Mouse (Mus musculus): ENCODE data around the gene Pcmtd2. TPM values are rescaled to one million over a fixed set of nuclear protein-coding genes. Genes with fewer than 3 reads are reported as not detected.
"Not testable (repeated sequence)": the region's sequence is repeated elsewhere in the genome, so short reads cannot be mapped to it uniquely, and the experiment has no call there.

Pcmtd2 gene
- total RNA-seq (2021): 10 to 100 TPM; 42.6 to 50.7 TPM
- long read RNA-seq, experiment 1, transcript Pcmtd2-201 (7 exons, 3,569 nt): major isoform, 33 of 45 reads
- long read RNA-seq, experiment 1, partial matches to known transcripts: 4 of 45 reads
- long read RNA-seq, experiment 1, other reads (novel, unspliced or antisense): 6 of 45 reads
- long read RNA-seq, experiment 2, transcript Pcmtd2-201 (7 exons, 3,569 nt): major isoform, 123 of 166 reads
- long read RNA-seq, experiment 2, partial matches to known transcripts: 27 of 166 reads
- long read RNA-seq, experiment 2, other reads (novel, unspliced or antisense): 13 of 166 reads

DNA sequence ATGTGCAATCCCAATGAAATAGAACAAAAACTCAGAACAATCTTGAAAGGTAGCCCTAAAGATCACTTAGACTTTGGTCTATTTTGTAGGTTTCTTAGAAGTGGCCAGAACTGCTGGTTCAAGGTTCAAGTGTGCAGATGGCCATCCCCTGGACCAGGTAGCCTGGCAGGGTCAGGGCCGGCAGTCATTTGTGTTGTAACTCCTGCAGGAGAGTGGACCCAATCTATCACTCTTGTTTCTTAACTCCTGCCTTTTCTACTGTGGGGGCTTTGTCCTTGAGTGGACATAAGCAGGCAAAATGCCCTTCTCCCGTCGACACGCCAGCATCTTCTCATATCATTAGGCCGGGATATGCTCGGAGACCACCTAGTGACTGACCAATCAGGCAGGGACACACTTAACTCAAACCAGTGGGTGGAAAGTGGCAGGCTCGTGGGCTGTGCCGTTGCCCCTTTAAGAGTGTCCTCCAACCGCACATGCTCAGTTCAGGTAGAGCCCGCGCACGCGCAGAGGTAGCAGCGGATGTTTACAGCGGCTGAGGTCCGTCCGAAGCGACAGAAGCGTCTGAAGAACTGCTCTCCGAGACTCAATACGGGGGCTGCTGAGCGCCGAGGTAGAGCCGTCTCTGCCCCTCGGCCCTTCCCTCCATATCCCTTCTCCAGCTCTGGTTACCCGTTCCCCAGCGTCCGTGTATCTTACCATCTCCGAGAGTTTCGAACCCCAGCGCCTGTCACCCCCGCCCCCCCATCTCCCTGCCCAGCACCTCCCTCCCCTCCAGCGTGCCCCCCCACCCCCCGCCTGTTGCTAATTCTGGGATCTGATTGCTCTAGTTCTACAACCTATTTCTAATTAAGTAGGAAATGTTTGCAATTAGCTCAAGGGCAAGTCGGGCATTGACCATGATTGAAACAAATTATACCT lies at the start of gene Pcmtd2:
Gene Pcmtd2 (plus strand): TSS at position 483 of the 921 bp plus-strand sequence.
- peak; percentile 88 to 91 for DNase-seq (ENCODE audit: low spot score in 2 of 2)

GRCm38 (mm10) chr2:181789396-181789795 lies 48.3 kb upstream of the Pcmtd2 start:
- DNase-seq (ENCODE audit: low spot score in 2 of 2): no peak

- not testable (repeated sequence) for DNase-seq (ENCODE audit: low spot score in 2 of 2)
Observed at GRCm38 (mm10) chr2:181793186-181793585, 44.5 kb upstream of the Pcmtd2 start.

DNA sequence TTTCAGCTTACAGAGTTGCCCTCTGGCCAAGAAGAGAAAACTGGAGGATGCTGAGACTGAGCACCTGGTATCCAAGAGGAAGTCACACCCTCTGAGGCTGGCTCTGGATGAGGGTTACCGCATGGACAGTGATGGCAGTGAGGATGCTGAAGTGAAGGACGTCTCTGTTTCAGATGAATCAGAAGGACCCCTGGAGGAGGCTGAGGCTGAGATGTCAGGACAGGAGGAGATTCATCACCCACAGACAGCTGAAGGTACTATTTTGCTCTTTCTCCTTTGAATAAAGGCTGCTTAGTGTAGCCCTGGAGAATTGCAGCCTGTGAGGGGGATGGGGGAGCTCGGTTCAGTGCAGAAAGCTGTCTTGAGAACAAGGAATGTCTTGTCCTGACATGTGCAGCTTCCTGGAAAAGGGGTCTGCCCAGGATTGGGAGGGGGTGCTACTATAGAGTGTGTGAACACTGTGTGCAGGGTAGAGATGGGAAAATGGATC lies 42.0 kb upstream of the Pcmtd2 start:
- no peak for DNase-seq (ENCODE audit: low spot score in 2 of 2)

DNA sequence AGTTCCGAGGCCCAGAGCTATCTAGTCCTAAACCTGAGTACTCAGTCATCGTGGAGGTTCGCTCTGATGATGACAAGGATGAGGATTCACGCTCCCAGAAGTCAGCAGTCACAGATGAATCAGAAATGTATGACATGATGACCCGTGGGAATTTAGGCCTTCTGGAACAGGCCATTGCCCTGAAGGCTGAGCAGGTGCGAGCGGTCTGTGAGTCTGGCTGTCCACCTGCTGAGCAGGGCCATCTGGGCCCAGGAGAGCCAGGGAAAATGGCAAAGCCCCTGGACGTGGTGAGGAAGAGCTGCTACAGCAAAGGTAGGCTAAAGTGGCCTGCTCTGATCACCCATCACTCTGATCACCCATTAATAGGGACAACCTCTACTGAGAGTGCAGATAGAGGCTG lies 40.0 kb upstream of the Pcmtd2 start:
- no peak for DNase-seq (ENCODE audit: low spot score in 2 of 2)

- no peak for DNase-seq (ENCODE audit: low spot score in 2 of 2)
Observed at GRCm38 (mm10) chr2:181829032-181829650, 8.5 kb upstream of the Pcmtd2 start.

DNA sequence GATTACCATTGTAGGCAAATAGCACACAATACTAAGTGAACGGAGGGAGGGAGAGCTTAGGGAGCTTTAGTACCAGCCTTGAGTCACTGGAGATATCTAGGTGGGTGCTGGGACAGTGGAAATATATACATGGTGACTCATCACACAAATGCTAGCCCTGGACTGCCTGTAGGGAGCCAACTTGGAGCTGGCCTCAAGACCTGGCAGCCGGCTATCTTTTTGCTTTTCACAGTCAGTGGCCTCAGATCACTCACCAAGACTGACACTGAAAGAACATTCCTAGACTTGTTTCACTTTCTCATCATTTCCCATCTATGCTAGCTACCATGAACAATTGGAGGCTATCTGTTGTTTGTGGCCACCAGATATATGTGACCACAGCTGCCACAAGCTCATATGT lies 4.9 kb upstream of the Pcmtd2 start:
- DNase-seq (ENCODE audit: low spot score in 2 of 2): no peak

DNA sequence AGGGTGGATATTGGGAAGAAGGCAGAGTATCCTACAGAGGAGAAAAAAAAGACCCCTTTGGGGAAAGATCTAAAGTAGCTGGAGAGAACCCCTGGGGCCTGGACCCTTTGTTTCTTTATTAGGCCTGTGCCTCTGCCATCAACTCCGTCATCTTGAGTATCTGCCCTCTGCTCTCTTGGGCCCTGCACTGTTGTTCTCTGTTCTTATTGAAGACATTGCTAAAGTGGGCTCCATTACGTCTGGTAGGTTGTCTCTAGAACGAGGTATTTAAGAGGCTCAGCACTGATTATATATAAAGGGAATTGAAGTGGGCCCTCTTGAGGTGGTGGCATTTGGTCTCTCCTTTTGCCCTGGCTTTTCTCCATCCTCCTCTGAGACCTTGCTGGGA lies 633 bp downstream of the Pcmtd2 start:
- no peak for DNase-seq (ENCODE audit: low spot score in 2 of 2)

GRCm38 (mm10) chr2:181845709-181846394 lies 8.2 kb downstream of the Pcmtd2 start:
- DNase-seq (ENCODE audit: low spot score in 2 of 2): no peak

GRCm38 (mm10) chr2:181863791-181864535 lies 26.3 kb downstream of the Pcmtd2 start, which contains the start of gene Polr3k:
Gene Polr3k, plus strand, starts transcription at chr2:181864337.
- peak; percentile 82 to 87 for DNase-seq (ENCODE audit: low spot score in 2 of 2)

GRCm38 (mm10) chr2:181864536-181864860 lies 26.8 kb downstream of the Pcmtd2 start:
- no peak for DNase-seq (ENCODE audit: low spot score in 2 of 2)

- DNase-seq (ENCODE audit: low spot score in 2 of 2): peak; percentile 67 to 69
Observed at GRCm38 (mm10) chr2:181866931-181867330, 29.3 kb downstream of the Pcmtd2 start.

DNA sequence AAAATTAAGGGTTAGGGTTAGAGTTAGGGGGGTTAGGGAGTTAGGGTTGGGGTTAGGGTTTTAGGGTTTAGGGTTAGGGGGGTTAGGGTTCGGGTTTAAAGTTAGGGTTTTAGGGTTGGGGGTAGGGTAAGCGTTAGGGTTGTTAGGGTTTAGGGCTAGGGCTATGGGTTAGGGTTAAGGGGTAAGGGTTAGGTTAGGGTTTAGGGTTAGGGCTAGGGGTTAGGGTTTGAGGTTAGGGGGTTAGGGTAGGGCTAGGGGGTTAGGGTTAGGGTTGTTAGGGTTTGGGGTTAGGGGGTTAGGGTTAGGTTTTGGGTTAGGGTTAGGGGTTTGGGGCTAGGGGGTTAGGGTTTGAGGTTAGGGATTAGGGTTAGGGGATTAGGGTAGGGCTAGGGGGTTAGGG lies 33.4 kb downstream of the Pcmtd2 start:
- no peak for DNase-seq (ENCODE audit: low spot score in 2 of 2)

DNA sequence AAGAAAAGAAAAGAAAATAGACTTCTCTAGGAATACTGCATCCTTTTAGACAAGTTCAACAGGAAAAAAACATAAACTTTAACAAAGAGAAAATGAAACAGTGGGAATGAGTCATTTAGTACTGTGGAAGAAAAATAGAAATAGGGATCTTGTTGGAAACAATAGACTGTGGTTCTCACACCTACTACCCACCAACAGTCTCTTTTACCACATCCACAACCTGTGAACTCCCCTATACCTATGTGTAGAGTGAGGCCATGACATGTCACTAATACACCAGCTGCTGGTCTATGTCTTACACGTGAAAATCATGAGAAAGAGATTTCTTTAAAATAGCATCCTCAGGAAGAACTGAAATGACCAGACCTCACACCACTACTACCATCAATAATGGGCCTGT lies 41.2 kb downstream of the Pcmtd2 start:
- DNase-seq (ENCODE audit: low spot score in 2 of 2): no peak

DNA sequence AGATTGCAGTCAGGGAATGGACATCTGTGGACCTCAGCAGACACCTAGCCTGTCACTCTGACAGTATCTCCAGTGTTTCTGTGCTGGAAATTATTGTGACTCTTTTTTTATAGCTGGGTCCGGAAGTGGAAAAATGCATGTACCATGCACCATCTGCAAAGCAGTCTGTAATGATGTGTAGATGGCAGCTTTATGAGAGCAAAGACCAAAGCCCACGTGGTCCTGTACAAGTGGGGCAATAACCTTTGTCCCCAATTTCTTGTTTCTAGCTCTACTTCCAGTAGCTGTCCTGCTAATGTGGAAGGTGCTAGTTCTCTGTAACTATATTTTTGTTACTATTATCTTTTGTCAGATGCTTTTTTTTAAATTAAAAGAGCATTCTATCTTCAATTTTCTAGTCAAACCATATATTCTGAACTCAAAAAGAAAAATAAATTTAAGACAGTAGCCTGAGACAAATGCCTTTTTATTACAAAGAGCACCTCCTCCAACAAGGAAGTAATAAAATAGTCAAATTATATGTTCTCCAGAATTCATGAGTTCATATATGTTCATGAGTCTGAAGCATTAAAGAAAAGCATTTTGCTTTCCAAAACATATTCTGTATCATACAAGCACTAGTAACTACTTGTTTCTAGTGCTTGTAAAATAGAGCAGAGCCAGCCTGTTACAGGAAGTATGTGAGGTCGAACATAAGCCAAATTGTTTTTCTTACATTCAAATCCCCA lies 45.5 kb downstream of the Pcmtd2 start:
- no peak for DNase-seq (ENCODE audit: low spot score in 2 of 2)
